ENCODE assay signal across 12 mouse cellular contexts in the genomic region with DNA sequence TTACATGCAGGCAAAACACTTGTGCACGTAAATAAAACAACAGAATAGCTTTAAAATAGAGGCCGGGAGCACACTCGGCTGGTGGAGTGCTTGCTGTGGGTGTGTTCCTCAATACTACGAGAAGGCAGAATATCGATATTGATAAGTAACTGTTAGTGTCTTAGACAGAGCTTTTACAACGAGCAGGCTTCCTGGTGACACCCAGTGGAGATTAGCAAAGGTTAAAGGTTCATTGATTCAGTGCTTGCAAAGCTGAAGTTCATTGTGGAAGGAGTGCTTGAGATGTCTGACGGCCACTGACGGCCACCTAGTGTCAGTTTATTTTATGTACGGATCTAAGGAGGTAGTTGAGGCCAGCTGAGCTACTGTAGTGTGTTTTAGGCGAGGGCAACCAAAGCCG. TPM values are rescaled to one million over a fixed set of nuclear protein-coding genes. Genes with fewer than 3 reads are reported as not detected.
A peak's percentile ranks its signal among the peaks of the same experiment; 100 is the strongest.
DNase-seq lines count a peak whose midpoint lies in the region; ATAC-seq and TF ChIP-seq lines count a peak whose summit lies in the region.
"Had no signal": no experiment of that assay in that cellular context is flagged by ENCODE, and none has a peak within 500 bp of the region (broad histone marks: within the 10 kb centered on the region; RNA-seq: fewer than 3 reads in every experiment).

No protein-coding gene starts in this region.

- no peak overlapping the region for H3K4me3 ChIP-seq in gastrocnemius, adult 2 months
- H3K4me3 ChIP-seq in limb, embryonic 15.5 days: no peak overlapping the region
- H3K4me3 ChIP-seq in stomach, embryonic 16.5 days (replicated peaks; ENCODE audit: low read length): no peak overlapping the region
- H3K4me3 ChIP-seq: megakaryocyte, embryonic 14.5 days; neural tube, embryonic 12.5 days had no signal

- WGBS in limb, embryonic 15.5 days: 36% methylated on average over 11 of the region's 11 CpGs
- 41% methylated on average over 11 of the region's 11 CpGs for WGBS in stomach, embryonic 16.5 days

- no peaks in the 10 kb centered on the region for H3K9me3 ChIP-seq in limb, embryonic 15.5 days
- H3K9me3 ChIP-seq in stomach, embryonic 16.5 days (replicated peaks; ENCODE audit: control insufficient read depth, low read length): no peaks in the 10 kb centered on the region
- H3K9me3 ChIP-seq: megakaryocyte, embryonic 14.5 days; neural tube, embryonic 12.5 days had no signal

- H3K4me1 ChIP-seq in limb, embryonic 15.5 days: peaks cover 11% of the 10 kb centered on the region; the same call in 1 of the 2 replicates
- H3K4me1 ChIP-seq in stomach, embryonic 16.5 days (ENCODE audit: control insufficient read depth, insufficient read depth, low read length): peaks cover 21% of the 10 kb centered on the region

- peaks cover 5% of the 10 kb centered on the region; the same call in 1 of the 2 replicates for H3K36me3 ChIP-seq in limb, embryonic 15.5 days
- no peaks in the 10 kb centered on the region for H3K36me3 ChIP-seq in stomach, embryonic 16.5 days (ENCODE audit: control insufficient read depth, insufficient read depth, low read length)
- H3K36me3 ChIP-seq: neural tube, embryonic 12.5 days had no signal

- TF ChIP-seq CTCF in gastrocnemius, adult 2 months (IDR thresholded peaks at IDR 0.05): no peak

- no peak for DNase-seq in gastrocnemius, adult 2 months
- no peak for DNase-seq in gastrocnemius, postnatal 4 days (ENCODE audit: low spot score in 2 of 2)
- peak; percentile 43 for DNase-seq in retina, embryonic 14.5 days (ENCODE audit: low spot score)
- DNase-seq in retina, postnatal 1 day: no peak
- no peak for DNase-seq in thymus, postnatal 0 days (ENCODE audit: low spot score)
- no peak for DNase-seq in right cerebral cortex, postnatal 10 days (ENCODE audit: low spot score in 2 of 2)
- DNase-seq: heart, postnatal 14 days; kidney, postnatal 4 days had no signal

- ATAC-seq in limb, embryonic 15.5 days (ENCODE audit: insufficient number of reproducible peaks, low FRiP score, low TSS enrichment, low read depth): no peak
- peak; percentile 25; the same call in 1 of the 2 replicates for ATAC-seq in stomach, embryonic 16.5 days (ENCODE audit: insufficient read depth, low FRiP score)

- no peaks in the 10 kb centered on the region for H3K27me3 ChIP-seq in limb, embryonic 15.5 days
- H3K27me3 ChIP-seq in stomach, embryonic 16.5 days (ENCODE audit: control insufficient read depth, insufficient read depth, low read length): no peaks in the 10 kb centered on the region
- H3K27me3 ChIP-seq: megakaryocyte, embryonic 14.5 days; neural tube, embryonic 12.5 days had no signal

- H3K4me2 ChIP-seq in limb, embryonic 15.5 days: no peak overlapping the region
- H3K4me2 ChIP-seq in stomach, embryonic 16.5 days (ENCODE audit: low read depth, low read length): no peak overlapping the region
- H3K4me2 ChIP-seq: neural tube, embryonic 12.5 days had no signal

- H3K27ac ChIP-seq in gastrocnemius, adult 2 months: 0 out of 2 replicates have a peak overlapping the region, but pooled peaks have one; percentile 16
- peak overlapping the region; percentile 14; the same call in 1 of the 2 replicates for H3K27ac ChIP-seq in limb, embryonic 15.5 days
- peak overlapping the region; percentile 61 for H3K27ac ChIP-seq in stomach, embryonic 16.5 days (ENCODE audit: low read length)
- H3K27ac ChIP-seq: neural tube, embryonic 12.5 days had no signal

- H3K9ac ChIP-seq in limb, embryonic 15.5 days: no peak overlapping the region
- no peak overlapping the region for H3K9ac ChIP-seq in stomach, embryonic 16.5 days (ENCODE audit: low read length)
- H3K9ac ChIP-seq: neural tube, embryonic 12.5 days had no signal

- intact Hi-C loops in gastrocnemius, adult 2 months (cut with DNase I): no loop called here

RNA-seq across cellular contexts. Expression of a gene that starts 11.4 kb away (rescaled TPM):
- total RNA-seq in gastrocnemius, adult 2 months (2021): 10 to 100 TPM; 10.8 to 10.9 TPM
- 10 to 100 TPM; 15.5 to 16.3 TPM for total RNA-seq in gastrocnemius, postnatal 4 days (2021)
- polyA plus RNA-seq in limb, embryonic 15.5 days (2015; fragmentation: Nextera tagmentation; extraction: Ambion mirVana): 22.5 and 25.4 TPM in 2 replicates
- polyA plus RNA-seq in stomach, embryonic 16.5 days (2015; fragmentation: Nextera tagmentation; extraction: Ambion mirVana): 18.3 and 22.0 TPM in 2 replicates
- polyA plus RNA-seq in thymus, postnatal 0 days (2015; fragmentation: Nextera tagmentation; extraction: Ambion mirVana): 19.7 and 22.2 TPM in 2 replicates

RNA-seq across cellular contexts. Expression of a gene that starts 19.5 kb away (rescaled TPM):
- 100 to 1,000 TPM; 146 to 163 TPM for total RNA-seq in gastrocnemius, adult 2 months (2021)
- 100 to 1,000 TPM; 164 to 177 TPM for total RNA-seq in gastrocnemius, postnatal 4 days (2021)
- polyA plus RNA-seq in limb, embryonic 15.5 days (2015; fragmentation: Nextera tagmentation; extraction: Ambion mirVana): 46.9 and 51.9 TPM in 2 replicates
- polyA plus RNA-seq in stomach, embryonic 16.5 days (2015; fragmentation: Nextera tagmentation; extraction: Ambion mirVana): 51.6 and 53.0 TPM in 2 replicates
- 32.6 and 35.4 TPM in 2 replicates for polyA plus RNA-seq in thymus, postnatal 0 days (2015; fragmentation: Nextera tagmentation; extraction: Ambion mirVana)

RNA-seq across cellular contexts. Expression of a gene that starts 54.7 kb away (rescaled TPM):
- total RNA-seq in gastrocnemius, adult 2 months (2021): not detected
- total RNA-seq in gastrocnemius, postnatal 4 days (2021): 1 to 10 TPM; 1.1 to 1.3 TPM
- polyA plus RNA-seq in limb, embryonic 15.5 days (2015; fragmentation: Nextera tagmentation; extraction: Ambion mirVana): 6.0 and 6.4 TPM in 2 replicates
- 5.5 and 5.6 TPM in 2 replicates for polyA plus RNA-seq in stomach, embryonic 16.5 days (2015; fragmentation: Nextera tagmentation; extraction: Ambion mirVana)
- polyA plus RNA-seq in thymus, postnatal 0 days (2015; fragmentation: Nextera tagmentation; extraction: Ambion mirVana): 2.7 and 3.4 TPM in 2 replicates
